Mouse (Mus musculus): ENCODE results near the gene Tnfsf11. TPM values are rescaled to one million over a fixed set of nuclear protein-coding genes. Genes with fewer than 3 reads are reported as not detected.

Tnfsf11 gene
- polyA plus RNA-seq, 1 experiment, result not detected

GRCm38 (mm10) chr14:78274146-78274545 is 33.7 kb downstream of the Tnfsf11 start:
- Histone ChIP-seq H3K4me1 (ENCODE audit: control insufficient read depth) (no peaks in the 10 kb centered on the region), H3K9me3 (ENCODE audit: control insufficient read depth, low read length) (peaks cover 7% of the 10 kb centered on the region), H3K36me3 (ENCODE audit: control insufficient read depth) (no peaks in the 10 kb centered on the region), H3K4me3 (replicated peaks) (no peak overlapping the region), H3K27me3 (ENCODE audit: control insufficient read depth) (no peaks in the 10 kb centered on the region)
- TF ChIP-seq GATA1 (IDR thresholded peaks at IDR 0.05; ENCODE audit: low read length) (no peak), TAL1 (IDR thresholded peaks at IDR 0.05; ENCODE audit: low read length) (no peak)

GRCm38 (mm10) chr14:78273571-78273970 is 34.3 kb downstream of the Tnfsf11 start:
- Histone ChIP-seq H3K4me1 (ENCODE audit: control insufficient read depth) (no peaks in the 10 kb centered on the region), H3K36me3 (ENCODE audit: control insufficient read depth) (no peaks in the 10 kb centered on the region), H3K4me3 (replicated peaks) (no peak overlapping the region), H3K27me3 (ENCODE audit: control insufficient read depth) (no peaks in the 10 kb centered on the region), H3K9me3 (ENCODE audit: control insufficient read depth, low read length) (peaks cover 11% of the 10 kb centered on the region)
- TF ChIP-seq TAL1 (IDR thresholded peaks at IDR 0.05; ENCODE audit: low read length), result no peak
- TF ChIP-seq GATA1 (IDR thresholded peaks at IDR 0.05; ENCODE audit: low read length), result no peak

- Histone ChIP-seq H3K27me3 (ENCODE audit: control insufficient read depth) (no peaks in the 10 kb centered on the region), H3K36me3 (ENCODE audit: control insufficient read depth) (no peaks in the 10 kb centered on the region), H3K9me3 (ENCODE audit: control insufficient read depth, low read length) (peaks cover 8% of the 10 kb centered on the region; the same call in 1 of the 2 replicates), H3K4me3 (replicated peaks) (no peak overlapping the region), H3K4me1 (ENCODE audit: control insufficient read depth) (no peaks in the 10 kb centered on the region)
- no peak for TF ChIP-seq TAL1 (IDR thresholded peaks at IDR 0.05; ENCODE audit: low read length)
- no peak for TF ChIP-seq GATA1 (IDR thresholded peaks at IDR 0.05; ENCODE audit: low read length)
Measured at GRCm38 (mm10) chr14:78264876-78265275, 43.0 kb downstream of the Tnfsf11 start.

- H3K27me3 ChIP-seq (ENCODE audit: control insufficient read depth), result no peaks in the 10 kb centered on the region
Measured at GRCm38 (mm10) chr14:78262596-78262995, 45.2 kb downstream of the Tnfsf11 start.

GRCm38 (mm10) chr14:78261246-78261645 is 46.6 kb downstream of the Tnfsf11 start:
- peaks cover 5% of the 10 kb centered on the region; the same call in 1 of the 2 replicates for H3K9me3 ChIP-seq (ENCODE audit: control insufficient read depth, low read length)

More at GRCm38 (mm10) chr14:78262596-78262995, 45.2 kb downstream of the Tnfsf11 start:
- TF ChIP-seq GATA1 (IDR thresholded peaks at IDR 0.05; ENCODE audit: low read length) (no peak), TAL1 (IDR thresholded peaks at IDR 0.05; ENCODE audit: low read length) (no peak)
- H3K4me1 ChIP-seq (ENCODE audit: control insufficient read depth), result no peaks in the 10 kb centered on the region
- H3K4me3 ChIP-seq (replicated peaks), result no peak overlapping the region
- H3K9me3 ChIP-seq (ENCODE audit: control insufficient read depth, low read length), result peaks cover 5% of the 10 kb centered on the region; the same call in 1 of the 2 replicates
- H3K36me3 ChIP-seq (ENCODE audit: control insufficient read depth), result no peaks in the 10 kb centered on the region

GRCm38 (mm10) chr14:78254017-78254416 is 53.8 kb downstream of the Tnfsf11 start:
- Histone ChIP-seq H3K27me3 (ENCODE audit: control insufficient read depth) (no peaks in the 10 kb centered on the region), H3K4me1 (ENCODE audit: control insufficient read depth) (no peaks in the 10 kb centered on the region), H3K36me3 (ENCODE audit: control insufficient read depth) (no peaks in the 10 kb centered on the region), H3K9me3 (ENCODE audit: control insufficient read depth, low read length) (peaks cover 12% of the 10 kb centered on the region), H3K4me3 (replicated peaks) (no peak overlapping the region)
- no peak for TF ChIP-seq GATA1 (IDR thresholded peaks at IDR 0.05; ENCODE audit: low read length)
- TF ChIP-seq TAL1 (IDR thresholded peaks at IDR 0.05; ENCODE audit: low read length), result no peak

More at GRCm38 (mm10) chr14:78261246-78261645, 46.6 kb downstream of the Tnfsf11 start:
- H3K4me1 ChIP-seq (ENCODE audit: control insufficient read depth), result no peaks in the 10 kb centered on the region
- TF ChIP-seq TAL1 (IDR thresholded peaks at IDR 0.05; ENCODE audit: low read length) (no peak), GATA1 (IDR thresholded peaks at IDR 0.05; ENCODE audit: low read length) (no peak)
- no peak overlapping the region for H3K4me3 ChIP-seq (replicated peaks)
- H3K27me3 ChIP-seq (ENCODE audit: control insufficient read depth), result no peaks in the 10 kb centered on the region
- H3K36me3 ChIP-seq (ENCODE audit: control insufficient read depth), result no peaks in the 10 kb centered on the region

- Histone ChIP-seq H3K36me3 (ENCODE audit: control insufficient read depth) (no peaks in the 10 kb centered on the region), H3K4me3 (replicated peaks) (no peak overlapping the region), H3K4me1 (ENCODE audit: control insufficient read depth) (no peaks in the 10 kb centered on the region), H3K27me3 (ENCODE audit: control insufficient read depth) (no peaks in the 10 kb centered on the region), H3K9me3 (ENCODE audit: control insufficient read depth, low read length) (peaks cover 12% of the 10 kb centered on the region)
- TF ChIP-seq TAL1 (IDR thresholded peaks at IDR 0.05; ENCODE audit: low read length) (no peak), GATA1 (IDR thresholded peaks at IDR 0.05; ENCODE audit: low read length) (no peak)
Measured at GRCm38 (mm10) chr14:78246601-78247000, 61.2 kb downstream of the Tnfsf11 start.

GRCm38 (mm10) chr14:78244811-78245210 is 63.0 kb downstream of the Tnfsf11 start:
- peaks cover 11% of the 10 kb centered on the region for H3K9me3 ChIP-seq (ENCODE audit: control insufficient read depth, low read length)
- no peaks in the 10 kb centered on the region for H3K4me1 ChIP-seq (ENCODE audit: control insufficient read depth)
- H3K4me3 ChIP-seq (replicated peaks), result no peak overlapping the region
- no peaks in the 10 kb centered on the region for H3K27me3 ChIP-seq (ENCODE audit: control insufficient read depth)
- no peak for TF ChIP-seq TAL1 (IDR thresholded peaks at IDR 0.05; ENCODE audit: low read length)
- no peak for TF ChIP-seq GATA1 (IDR thresholded peaks at IDR 0.05; ENCODE audit: low read length)
- no peaks in the 10 kb centered on the region for H3K36me3 ChIP-seq (ENCODE audit: control insufficient read depth)

GRCm38 (mm10) chr14:78239346-78239745 is 68.5 kb downstream of the Tnfsf11 start:
- Histone ChIP-seq H3K9me3 (ENCODE audit: control insufficient read depth, low read length) (peaks cover 15% of the 10 kb centered on the region), H3K36me3 (ENCODE audit: control insufficient read depth) (no peaks in the 10 kb centered on the region), H3K4me1 (ENCODE audit: control insufficient read depth) (no peaks in the 10 kb centered on the region), H3K27me3 (ENCODE audit: control insufficient read depth) (no peaks in the 10 kb centered on the region), H3K4me3 (replicated peaks) (no peak overlapping the region)
- TF ChIP-seq GATA1 (IDR thresholded peaks at IDR 0.05; ENCODE audit: low read length) (no peak), TAL1 (IDR thresholded peaks at IDR 0.05; ENCODE audit: low read length) (no peak)

- no peaks in the 10 kb centered on the region for H3K27me3 ChIP-seq (ENCODE audit: control insufficient read depth)
- no peaks in the 10 kb centered on the region for H3K4me1 ChIP-seq (ENCODE audit: control insufficient read depth)
- TF ChIP-seq GATA1 (IDR thresholded peaks at IDR 0.05; ENCODE audit: low read length) (no peak), TAL1 (IDR thresholded peaks at IDR 0.05; ENCODE audit: low read length) (no peak)
- H3K36me3 ChIP-seq (ENCODE audit: control insufficient read depth), result no peaks in the 10 kb centered on the region
- H3K9me3 ChIP-seq (ENCODE audit: control insufficient read depth, low read length), result peaks cover 15% of the 10 kb centered on the region
- no peak overlapping the region for H3K4me3 ChIP-seq (replicated peaks)
Measured at GRCm38 (mm10) chr14:78237238-78237637, 70.6 kb downstream of the Tnfsf11 start.

Data from erythroblast, embryonic 14.5 days (primary cell).